Mouse (Mus musculus): ENCODE measurements around the gene Lrrc10b.

DNA sequence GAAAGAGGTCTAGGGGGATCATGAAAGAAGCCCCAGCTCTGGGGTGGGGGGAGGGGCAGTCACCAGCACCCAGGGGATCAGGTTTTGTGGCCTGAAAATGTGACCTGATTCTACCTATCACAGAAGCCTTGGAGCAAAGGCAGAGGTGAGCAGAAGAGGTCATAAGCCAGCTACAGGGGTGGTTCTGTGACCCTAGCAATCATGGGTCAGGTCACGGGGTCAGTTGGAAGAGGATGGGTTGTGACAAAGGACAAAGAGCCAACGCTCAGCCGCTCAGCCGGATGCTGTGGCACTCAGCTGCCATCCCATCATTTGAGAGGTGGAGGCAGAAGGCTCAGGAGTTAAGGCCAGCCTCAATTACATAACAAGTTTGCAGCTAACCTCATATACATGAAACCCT, 7.2 kb upstream of the Lrrc10b start:
- no peak for TF ChIP-seq CTCF (IDR thresholded peaks at IDR 0.05; ENCODE audit: low read depth)
- TF ChIP-seq EP300 (IDR thresholded peaks at IDR 0.05; ENCODE audit: low read depth), result no peak
